Mouse (Mus musculus) small intestine, adult 2 months (tissue): ENCODE data around the gene Efnb1. TPM values are rescaled to one million over a fixed set of nuclear protein-coding genes. Genes with fewer than 3 reads are reported as not detected.
A peak's percentile ranks its signal among the peaks of the same experiment; 100 is the strongest.
"Not testable (repeated sequence)": the region's sequence is repeated elsewhere in the genome, so short reads cannot be mapped to it uniquely, and the experiment has no call there.

ENCODE experiments used
- H3K27ac ChIP-seq: fragments of 200-500 bp; 2 replicates; pipeline ENCODE4 v1.5.1; 2012; ENCODE audit warnings: low read depth, low read length, control low read depth, inconsistent platforms; ENCODE audit not compliant: insufficient read depth
- H3K27me3 ChIP-seq: fragments of 200-500 bp; 2 replicates; pipeline ENCODE4 v1.6.1; 2012; ENCODE audit warnings: mild to moderate bottlenecking, moderate library complexity, low read length, inconsistent platforms; ENCODE audit not compliant: control insufficient read depth, insufficient read depth
- H3K36me3 ChIP-seq: fragments of 200-500 bp; 2 replicates; pipeline ENCODE4 v1.6.1; 2012; ENCODE audit warnings: mild to moderate bottlenecking, low read length, control low read depth, inconsistent platforms; ENCODE audit not compliant: control insufficient read depth, insufficient read depth
- H3K4me1 ChIP-seq: fragments of 200-500 bp; 2 replicates; pipeline ENCODE4 v1.6.1; 2012; ENCODE audit warnings: low read length, inconsistent platforms, mixed read lengths; ENCODE audit not compliant: control insufficient read depth, insufficient read depth, insufficient read length
- H3K4me3 ChIP-seq: fragments of 200-500 bp; 2 replicates; pipeline ENCODE4 v1.5.1; 2012; ENCODE audit warnings: low read depth, mild to moderate bottlenecking, control low read depth, inconsistent platforms, low read length, moderate library complexity
- CTCF ChIP-seq: fragments of 200-500 bp; IDR thresholded peaks from 2 replicates; pipeline ENCODE4 v1.5.1; 2012; ENCODE audit warnings: low read depth, mild to moderate bottlenecking, control low read depth, inconsistent platforms, low read length, moderate library complexity, mixed read lengths; ENCODE audit not compliant: insufficient replicate concordance, insufficient read length; ENCODE audit errors: extremely low read depth
- POLR2A ChIP-seq: fragments of 200-500 bp; IDR thresholded peaks from 2 replicates; pipeline ENCODE4 v1.6.1; 2012; ENCODE audit warnings: low read depth, mild to moderate bottlenecking, control low read depth, inconsistent platforms, low read length, moderate library complexity
- WGBS: fragments of 180-500 bp; shearing (Covaris S2); methylation state at CpG from one replicate; pipeline ENCODE4 v1.1.7; 2018; 5-methylcytosine and 5-hydroxymethylcytosine counted together
- polyA plus RNA-seq: library from polyadenylated mRNA; depleted of rRNA; stranded (reverse); fragments of >200 nt; gene quantifications from 2 replicates; pipeline ENCODE4 v1.2.3, GENCODE M21; 2012; rRNA removed

Gene Efnb1
- polyA plus RNA-seq = 26.2 and 86.8 TPM in 2 replicates

DNA sequence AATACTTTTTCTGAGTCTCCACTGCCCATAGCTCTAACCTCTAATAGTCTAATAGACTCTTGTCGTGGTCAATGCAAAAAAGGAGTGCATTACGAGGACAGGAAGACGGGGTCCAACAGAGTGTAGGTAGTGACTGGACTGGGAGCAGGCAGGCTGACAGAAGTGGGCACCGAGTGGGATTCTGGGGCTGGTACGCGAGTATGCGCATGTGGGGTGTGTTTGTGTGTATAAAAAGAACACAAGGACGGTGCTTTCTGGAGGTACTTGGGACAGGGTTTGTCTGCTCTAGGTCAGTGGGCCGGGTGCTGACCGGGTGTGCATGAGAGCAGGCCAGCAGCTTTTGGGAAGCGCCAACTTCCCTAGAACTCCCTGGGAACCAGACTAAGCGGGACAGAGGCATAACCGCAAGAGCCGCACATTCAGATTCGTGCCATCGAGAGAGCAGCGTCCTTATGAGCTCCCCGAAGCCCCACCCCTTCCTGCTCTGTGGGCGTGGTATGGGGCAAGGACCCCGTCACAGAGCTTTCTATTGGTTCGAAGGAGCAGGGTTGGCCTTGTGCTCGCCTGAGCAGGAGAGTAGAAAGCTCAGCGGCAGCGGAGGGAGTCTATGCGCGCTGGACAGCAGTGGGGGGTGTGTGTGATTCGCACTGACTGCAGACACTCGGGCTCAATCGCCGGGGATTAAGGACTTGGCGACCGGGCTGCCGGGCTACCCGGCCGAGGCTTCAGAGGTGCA lies at the start of gene Efnb1:
Gene Efnb1 (plus strand): TSS at position 608 of the 736 bp plus-strand sequence.
- peaks cover 14% of the 10 kb centered on the region; the same call in 1 of the 2 replicates for H3K4me1 ChIP-seq
- no peaks in the 10 kb centered on the region for H3K27me3 ChIP-seq
- no peaks in the 10 kb centered on the region for H3K36me3 ChIP-seq
- H3K27ac ChIP-seq = peak within 1 kb of the TSS; percentile 87
- peak within 1 kb of the TSS; percentile 99 for H3K4me3 ChIP-seq
- TF ChIP-seq CTCF (no peak), POLR2A (peak; percentile 96)
- 27% methylated on average over 35 of the region's 35 CpGs for WGBS

DNA sequence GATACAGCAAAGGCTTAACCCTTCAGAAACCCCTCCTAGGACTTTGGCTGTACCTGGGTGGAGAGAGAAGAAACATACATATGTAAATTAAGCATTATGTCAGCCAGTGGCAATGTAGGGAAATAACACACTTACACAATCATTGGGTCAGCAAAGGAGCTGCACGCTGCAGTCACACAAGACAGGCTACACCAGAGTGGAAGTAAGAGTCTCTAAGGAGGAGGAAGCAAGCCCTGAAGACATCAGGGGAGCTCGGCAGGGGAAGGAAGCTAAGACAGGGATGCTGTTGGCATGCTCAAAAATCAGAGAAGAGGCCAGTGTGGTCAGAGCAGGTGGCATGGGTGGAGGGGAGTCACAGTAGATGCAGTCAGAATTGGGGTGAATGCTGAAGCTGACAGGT lies 43.2 kb upstream of the Efnb1 start:
- no peak for TF ChIP-seq CTCF
- TF ChIP-seq POLR2A = no peak
- WGBS = 52% methylated on average over 2 of the region's 2 CpGs
- Histone ChIP-seq H3K4me1 (no peaks in the 10 kb centered on the region), H3K27ac (no peak overlapping the region), H3K27me3 (no peaks in the 10 kb centered on the region), H3K4me3 (no peak overlapping the region), H3K36me3 (no peaks in the 10 kb centered on the region)

DNA sequence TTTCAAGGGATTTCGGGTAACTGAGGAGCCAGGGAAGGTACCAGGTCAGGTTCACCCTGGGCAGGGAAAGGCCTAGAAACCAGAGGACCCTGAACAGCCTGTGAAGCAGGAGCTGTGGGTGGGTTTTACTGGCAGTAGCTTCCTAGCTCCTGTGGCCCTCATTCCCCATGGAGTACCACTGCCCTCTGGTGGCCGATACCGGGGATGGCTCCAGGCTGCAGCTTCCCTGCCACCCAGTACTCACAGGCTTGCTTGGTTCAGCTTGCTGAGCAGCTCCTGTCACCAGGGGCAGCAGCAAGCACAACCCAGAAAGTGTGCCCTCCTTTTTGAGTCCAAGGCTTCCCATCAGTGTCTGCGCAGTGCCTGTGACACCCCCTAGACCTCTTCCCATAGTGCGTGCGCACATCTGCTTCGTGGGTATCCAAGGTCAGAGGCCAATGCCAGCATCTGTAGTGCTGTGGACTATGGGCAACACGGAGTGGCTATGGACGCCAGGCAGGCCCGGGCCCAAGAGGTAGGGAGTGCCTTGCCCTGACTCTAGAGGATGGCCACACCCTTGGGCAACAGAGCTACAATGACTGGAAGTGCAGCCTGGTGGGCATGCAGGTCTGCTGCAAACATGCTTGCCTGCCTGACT lies 24.7 kb upstream of the Efnb1 start:
- H3K27me3 ChIP-seq, H3K4me3 ChIP-seq, H3K27ac ChIP-seq, H3K36me3 ChIP-seq, H3K4me1 ChIP-seq: not testable (repeated sequence)
- WGBS = 82% methylated on average over 5 of the region's 10 CpGs

DNA sequence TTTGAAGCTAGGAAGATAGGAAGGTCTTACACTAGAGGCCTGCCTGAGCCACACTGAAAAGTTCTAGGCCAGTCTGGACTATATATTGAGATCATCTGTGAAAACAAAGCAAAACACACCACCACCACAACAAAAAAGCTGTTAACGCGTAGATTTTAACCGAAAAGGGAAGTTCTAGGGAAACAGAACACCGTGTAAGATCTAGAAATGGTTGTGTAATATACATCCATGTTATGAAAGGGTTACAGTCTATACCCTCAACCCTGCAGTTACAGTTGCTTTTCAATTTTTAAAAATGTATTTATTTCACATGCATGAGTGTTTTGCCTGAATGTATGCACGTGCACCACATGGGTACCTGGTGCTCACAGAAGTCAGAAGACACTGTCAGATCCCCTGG lies 16.4 kb upstream of the Efnb1 start:
- H3K27ac ChIP-seq = no peak overlapping the region
- H3K27me3 ChIP-seq = no peaks in the 10 kb centered on the region
- H3K4me3 ChIP-seq = no peak overlapping the region
- H3K36me3 ChIP-seq = no peaks in the 10 kb centered on the region
- no peaks in the 10 kb centered on the region for H3K4me1 ChIP-seq
- WGBS = 85% methylated on average over 5 of the region's 5 CpGs
- TF ChIP-seq POLR2A = no peak
- TF ChIP-seq CTCF = no peak

DNA sequence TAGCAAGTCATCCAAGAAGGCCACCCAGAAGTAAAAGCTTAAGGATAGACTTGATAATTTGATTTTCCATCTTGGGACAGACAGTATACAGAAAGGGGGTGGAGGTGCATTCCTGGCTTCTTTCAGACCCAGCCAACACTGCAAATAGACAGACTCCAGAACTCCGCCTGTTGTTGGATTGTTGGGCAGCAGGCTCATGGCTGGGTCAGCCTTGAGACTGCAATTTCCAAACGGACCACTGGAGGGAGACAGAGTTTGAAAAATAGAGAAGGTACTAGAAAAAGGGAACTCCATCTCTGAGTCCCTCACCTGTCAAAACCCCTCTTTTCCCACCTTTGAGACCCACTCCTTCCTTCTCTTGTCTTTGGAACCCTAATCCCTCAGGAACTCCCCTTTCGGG lies 5.9 kb upstream of the Efnb1 start:
- 32% methylated on average over 3 of the region's 3 CpGs for WGBS
- Histone ChIP-seq H3K4me3 (no peak overlapping the region), H3K27me3 (no peaks in the 10 kb centered on the region), H3K4me1 (peaks cover 18% of the 10 kb centered on the region; the same call in 1 of the 2 replicates), H3K36me3 (no peaks in the 10 kb centered on the region), H3K27ac (no peak overlapping the region)
- TF ChIP-seq CTCF (peak; percentile 60; the same call in 1 of the 2 replicates), POLR2A (no peak)

DNA sequence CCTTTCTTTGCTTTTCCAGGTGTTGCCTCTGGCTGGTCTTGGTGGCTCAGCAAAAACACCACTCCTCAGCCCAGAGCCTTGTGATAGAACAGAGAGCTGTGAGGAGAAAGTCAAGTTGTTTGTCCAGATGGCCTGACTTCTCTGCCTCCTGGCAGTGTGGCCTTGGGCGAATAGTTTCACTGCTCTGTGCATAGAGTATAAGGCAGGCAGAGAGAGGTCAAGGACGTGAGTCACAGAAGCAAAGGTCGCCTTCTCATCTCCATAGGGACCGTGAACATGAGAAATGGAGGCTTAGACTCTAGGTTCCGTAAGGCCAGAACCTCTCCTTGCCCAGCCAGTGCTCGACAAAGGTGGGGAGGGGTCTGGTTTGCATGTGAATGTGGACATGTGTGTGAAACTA lies 3.4 kb upstream of the Efnb1 start:
- H3K36me3 ChIP-seq = no peaks in the 10 kb centered on the region

DNA sequence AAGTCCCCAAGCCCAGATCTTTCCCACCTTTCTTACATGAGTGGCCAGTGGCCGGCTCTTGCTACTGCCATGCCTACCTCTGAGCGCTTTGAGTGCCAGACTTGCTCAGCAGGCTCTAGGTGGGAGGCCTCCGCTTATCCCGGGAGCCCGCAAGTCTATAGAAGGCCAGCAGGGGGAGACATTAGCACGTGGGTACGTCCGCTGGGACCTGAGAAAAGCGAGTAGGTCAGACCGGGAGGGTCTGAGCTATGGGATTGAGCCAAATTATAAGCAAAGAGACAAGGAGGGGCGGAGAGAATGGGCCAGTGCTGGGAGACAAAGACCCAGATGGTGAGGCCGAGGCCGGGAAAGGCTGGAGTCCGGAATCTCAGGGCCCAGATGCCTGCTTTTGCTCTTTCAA lies 1.0 kb upstream of the Efnb1 start:
- Histone ChIP-seq H3K4me1 (peaks cover 16% of the 10 kb centered on the region; the same call in 1 of the 2 replicates), H3K27ac (peak overlapping the region; percentile 59; the same call in 1 of the 2 replicates), H3K27me3 (no peaks in the 10 kb centered on the region), H3K36me3 (no peaks in the 10 kb centered on the region), H3K4me3 (peak overlapping the region; percentile 99)
- no peak for TF ChIP-seq POLR2A
- TF ChIP-seq CTCF = peak; percentile 76; the same call in 1 of the 2 replicates
- 17% methylated on average over 14 of the region's 14 CpGs for WGBS

More for the DNA sequence above, 3.4 kb upstream of the Efnb1 start:
- H3K27ac ChIP-seq = no peak overlapping the region
- H3K4me3 ChIP-seq = no peak overlapping the region
- TF ChIP-seq CTCF = no peak
- no peak for TF ChIP-seq POLR2A
- no peaks in the 10 kb centered on the region for H3K27me3 ChIP-seq
- H3K4me1 ChIP-seq = peaks cover 16% of the 10 kb centered on the region; the same call in 1 of the 2 replicates
- WGBS = 80% methylated on average over 6 of the region's 6 CpGs
